Mouse (Mus musculus): Measurements from ENCODE around the gene Cd2.

The Cd2 gene

DNA sequence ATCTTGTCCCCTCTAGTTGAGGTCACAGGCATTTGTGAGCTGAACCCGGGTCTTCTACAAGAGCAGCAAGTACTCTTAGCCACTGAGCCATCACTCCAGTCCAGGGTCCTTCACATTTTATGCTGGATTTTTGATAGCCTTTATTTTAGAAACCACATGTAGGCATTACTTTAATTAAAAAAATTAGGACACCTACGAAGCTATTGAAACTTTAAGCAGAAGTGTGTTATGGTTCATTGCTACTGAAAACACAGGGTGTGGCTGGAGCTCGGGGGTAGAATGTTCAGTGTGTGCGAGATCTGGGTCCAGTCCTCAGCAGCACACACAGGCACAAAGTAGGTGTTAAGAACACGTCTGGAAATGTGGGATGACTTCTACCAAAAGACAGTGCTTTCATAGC is 59.7 kb downstream of the Cd2 start:
- no peak for DNase-seq
